Mouse (Mus musculus) lung, postnatal 0 days (tissue): ENCODE results near the gene Samd4b.

Source experiments
- CTCF ChIP-seq: IDR thresholded peaks from 2 replicates; pipeline ENCODE4 v1.5.1; 2016; ENCODE audit warnings: antibody characterized with exemption, mild to moderate bottlenecking
- EP300 ChIP-seq: IDR thresholded peaks from 2 replicates; pipeline ENCODE4 v1.6.1; 2016; ENCODE audit warnings: antibody characterized with exemption, mild to moderate bottlenecking, control low read depth

GRCm38 (mm10) chr7:28585001-28585400 lies 12.9 kb downstream of the Samd4b start:
- TF ChIP-seq CTCF (peak; percentile 34; the same call in 1 of the 2 replicates), EP300 (no peak)
